Mouse (Mus musculus) MEL (cell line): ENCODE results near the gene Naa80. TPM values are rescaled to one million over a fixed set of nuclear protein-coding genes. Genes with fewer than 3 reads are reported as not detected.

Experiments used
- DNase-seq: peaks from one replicate; pipeline ENCODE4 v3.0.0; 2011; ENCODE audit warnings: low read depth, low spot score
- H3K27ac ChIP-seq: 2 replicates; pipeline ENCODE4 v1.5.1; 2012; ENCODE audit warnings: low read depth, mild to moderate bottlenecking, control low read depth, low read length, moderate library complexity; ENCODE audit not compliant: control insufficient read depth
- H3K27me3 ChIP-seq, 2 experiments: fragments of 150-350 bp in 1 of 2; sonication (generic) in 1 of 2; 2 replicates each; pipeline ENCODE4 v1.6.1; 2012; ENCODE audit warnings: low read length in 2 of 2, mild to moderate bottlenecking in 2 of 2, improper control_type of control experiment in 1 of 2, moderate library complexity in 1 of 2; ENCODE audit not compliant: insufficient read depth in 2 of 2, control insufficient read depth in 1 of 2
- H3K36me3 ChIP-seq, 2 experiments: 2 replicates each; pipeline ENCODE4 v1.6.1; 2012 to 2014; ENCODE audit warnings: low read length in 2 of 2, improper control_type of control experiment in 1 of 2, inconsistent platforms in 1 of 2, mild to moderate bottlenecking in 1 of 2; ENCODE audit not compliant: insufficient read depth in 2 of 2, control insufficient read depth in 1 of 2
- H3K4me1 ChIP-seq, 2 experiments: fragments of 150-350 bp in 1 of 2; sonication (generic) in 1 of 2; 2 replicates each; pipeline ENCODE4 v1.6.1; 2012; ENCODE audit warnings: low read length in 2 of 2, improper control_type of control experiment in 1 of 2, mild to moderate bottlenecking in 1 of 2; ENCODE audit not compliant: insufficient read depth in 2 of 2, control insufficient read depth in 1 of 2
- H3K4me3 ChIP-seq, 2 experiments: fragments of 150-350 bp in 1 of 2; sonication (generic) in 1 of 2; 2 replicates each; pipeline ENCODE4 v1.5.1; 2012; ENCODE audit warnings: low read depth in 2 of 2, low read length in 2 of 2, mild to moderate bottlenecking in 2 of 2, moderate library complexity in 2 of 2, control low read depth in 1 of 2, improper control_type of control experiment in 1 of 2; ENCODE audit not compliant: control insufficient read depth in 1 of 2, insufficient read depth in 1 of 2
- H3K79me2 ChIP-seq: 2 replicates; pipeline ENCODE4 v1.6.1; 2012; ENCODE audit warnings: mild to moderate bottlenecking, low read length, moderate library complexity; ENCODE audit not compliant: control insufficient read depth, poor library complexity, insufficient read depth
- H3K9ac ChIP-seq: 2 replicates; pipeline ENCODE4 v1.6.1; 2012; ENCODE audit warnings: low read depth, mild to moderate bottlenecking, control low read depth, low read length, moderate library complexity; ENCODE audit not compliant: control insufficient read depth, poor library complexity, severe bottlenecking
- H3K9me3 ChIP-seq: fragments of 150-350 bp; sonication (generic); replicated peaks from 2 replicates; pipeline ENCODE4 v1.6.1; 2012; ENCODE audit warnings: mild to moderate bottlenecking, low read length, improper control_type of control experiment, moderate library complexity; ENCODE audit not compliant: insufficient read depth
- BHLHE40 ChIP-seq: IDR thresholded peaks from 2 replicates; pipeline ENCODE4 v1.6.1; 2012; ENCODE audit warnings: low read depth, mild to moderate bottlenecking, inconsistent platforms, low read length, improper control_type of control experiment, borderline replicate concordance
- CHD1 ChIP-seq: IDR thresholded peaks from 2 replicates; pipeline ENCODE4 v1.6.1; 2012; ENCODE audit warnings: low read depth, mild to moderate bottlenecking, inconsistent platforms, low read length, improper control_type of control experiment
- E2F4 ChIP-seq: IDR thresholded peaks from 2 replicates; pipeline ENCODE4 v1.6.1; 2011; ENCODE audit warnings: low read depth, low read length, improper control_type of control experiment, borderline replicate concordance
- ELF1 ChIP-seq: IDR thresholded peaks from 2 replicates; pipeline ENCODE4 v1.6.1; 2014; ENCODE audit warnings: low read depth, mild to moderate bottlenecking, inconsistent platforms, low read length, improper control_type of control experiment, moderate library complexity
- EP300 ChIP-seq, 2 experiments: IDR thresholded peaks; 2 replicates each; pipeline ENCODE4 v1.6.1; 2011; ENCODE audit warnings: improper control_type of control experiment in 2 of 2, low read length in 2 of 2, low read depth in 1 of 2, mild to moderate bottlenecking in 1 of 2
- ETS1 ChIP-seq: IDR thresholded peaks from 2 replicates; pipeline ENCODE4 v1.6.1; 2012; ENCODE audit warnings: low read depth, mild to moderate bottlenecking, inconsistent platforms, low read length, improper control_type of control experiment, moderate library complexity
- GATA1 ChIP-seq: IDR thresholded peaks from 2 replicates; pipeline ENCODE4 v1.6.1; 2011; ENCODE audit warnings: low read depth, low read length, improper control_type of control experiment
- HCFC1 ChIP-seq: IDR thresholded peaks from 2 replicates; pipeline ENCODE4 v1.6.1; 2012; ENCODE audit warnings: low read depth, mild to moderate bottlenecking, inconsistent platforms, low read length, improper control_type of control experiment, moderate library complexity
- JUND ChIP-seq: IDR thresholded peaks from 2 replicates; pipeline ENCODE4 v1.6.1; 2011; ENCODE audit warnings: low read depth, mild to moderate bottlenecking, improper control_type of control experiment, low read length
- MAFK ChIP-seq: IDR thresholded peaks from 2 replicates; pipeline ENCODE4 v1.6.1; 2011; ENCODE audit warnings: low read depth, mild to moderate bottlenecking, low read length, improper control_type of control experiment, borderline replicate concordance
- MAX ChIP-seq: IDR thresholded peaks from 2 replicates; pipeline ENCODE4 v1.6.1; 2011; ENCODE audit warnings: low read length, improper control_type of control experiment
- MAZ ChIP-seq: IDR thresholded peaks from 2 replicates; pipeline ENCODE4 v1.6.1; 2012; ENCODE audit warnings: low read depth, mild to moderate bottlenecking, inconsistent platforms, low read length, improper control_type of control experiment
- MXI1 ChIP-seq: IDR thresholded peaks from 2 replicates; pipeline ENCODE4 v1.6.1; 2011; ENCODE audit warnings: mild to moderate bottlenecking, low read depth, low read length, improper control_type of control experiment
- MYB ChIP-seq: IDR thresholded peaks from 2 replicates; pipeline ENCODE4 v1.6.1; 2011; ENCODE audit warnings: mild to moderate bottlenecking, low read depth, low read length, improper control_type of control experiment
- NELFE ChIP-seq: IDR thresholded peaks from 2 replicates; pipeline ENCODE4 v1.6.1; 2011; ENCODE audit warnings: low read depth, low read length, improper control_type of control experiment
- NRF1 ChIP-seq: IDR thresholded peaks from 2 replicates; pipeline ENCODE4 v1.6.1; 2014; ENCODE audit warnings: low read depth, mild to moderate bottlenecking, inconsistent platforms, low read length, improper control_type of control experiment, moderate library complexity; ENCODE audit not compliant: poor library complexity, insufficient read depth, severe bottlenecking
- POLR2A ChIP-seq, 2 experiments: IDR thresholded peaks; 2 replicates each; pipeline ENCODE4 v1.6.1; 2011 to 2012; ENCODE audit warnings: low read length in 2 of 2, mild to moderate bottlenecking in 2 of 2, control low read depth in 1 of 2, improper control_type of control experiment in 1 of 2, low read depth in 1 of 2, moderate library complexity in 1 of 2; ENCODE audit not compliant: control insufficient read depth in 1 of 2, insufficient read depth in 1 of 2, poor library complexity in 1 of 2
- POLR2AphosphoS2 ChIP-seq: IDR thresholded peaks from 2 replicates; pipeline ENCODE4 v1.6.1; 2011; ENCODE audit warnings: low read length, improper control_type of control experiment
- RAD21 ChIP-seq: IDR thresholded peaks from 2 replicates; pipeline ENCODE4 v1.6.1; 2011; ENCODE audit warnings: mild to moderate bottlenecking, low read depth, low read length, improper control_type of control experiment
- RCOR1 ChIP-seq: IDR thresholded peaks from 2 replicates; pipeline ENCODE4 v1.6.1; 2012; ENCODE audit warnings: low read depth, mild to moderate bottlenecking, inconsistent platforms, low read length, improper control_type of control experiment
- SIN3A ChIP-seq: IDR thresholded peaks from 2 replicates; pipeline ENCODE4 v1.6.1; 2012; ENCODE audit warnings: low read length, improper control_type of control experiment, inconsistent platforms
- SMC3 ChIP-seq: IDR thresholded peaks from 2 replicates; pipeline ENCODE4 v1.6.1; 2011; ENCODE audit warnings: low read depth, low read length, improper control_type of control experiment
- TBP ChIP-seq: IDR thresholded peaks from 2 replicates; pipeline ENCODE4 v1.8.0; 2011; ENCODE audit warnings: low read depth, low read length, improper control_type of control experiment
- TCF12 ChIP-seq: IDR thresholded peaks from 2 replicates; pipeline ENCODE4 v1.6.1; 2014; ENCODE audit warnings: low read depth, mild to moderate bottlenecking, inconsistent platforms, low read length, improper control_type of control experiment, moderate library complexity
- UBTF ChIP-seq: IDR thresholded peaks from 2 replicates; pipeline ENCODE4 v1.6.1; 2012; ENCODE audit warnings: low read depth, mild to moderate bottlenecking, inconsistent platforms, low read length, improper control_type of control experiment, moderate library complexity, borderline replicate concordance; ENCODE audit not compliant: insufficient read depth
- USF1 ChIP-seq: IDR thresholded peaks from 2 replicates; pipeline ENCODE4 v1.6.1; 2014; ENCODE audit warnings: low read depth, mild to moderate bottlenecking, inconsistent platforms, low read length, improper control_type of control experiment, moderate library complexity
- ZC3H11A ChIP-seq: IDR thresholded peaks from 2 replicates; pipeline ENCODE4 v1.6.1; 2012; ENCODE audit warnings: low read depth, mild to moderate bottlenecking, inconsistent platforms, low read length, improper control_type of control experiment
- ZKSCAN1 ChIP-seq: IDR thresholded peaks from 2 replicates; pipeline ENCODE4 v1.6.1; 2012; ENCODE audit warnings: low read depth, mild to moderate bottlenecking, inconsistent platforms, low read length, improper control_type of control experiment, moderate library complexity
- ZMIZ1 ChIP-seq: IDR thresholded peaks from 2 replicates; pipeline ENCODE4 v1.6.1; 2012; ENCODE audit warnings: low read depth, mild to moderate bottlenecking, inconsistent platforms, low read length, improper control_type of control experiment, moderate library complexity
- ZNF384 ChIP-seq: IDR thresholded peaks from 2 replicates; pipeline ENCODE4 v1.6.1; 2012; ENCODE audit warnings: low read depth, mild to moderate bottlenecking, inconsistent platforms, low read length, improper control_type of control experiment
- polyA plus RNA-seq, 2 experiments: library from polyadenylated mRNA; stranded (reverse) in 1 of 2; unstranded in 1 of 2; fragments of >175 nt in 1 of 2; fragments of >200 nt in 1 of 2; gene quantifications; 2 replicates each; pipeline versions ENCODE4 v1.2.1 to v1.2.4; 2012; ENCODE audit warnings: low replicate concordance in 2 of 2, low read depth in 1 of 2; ENCODE audit not compliant: insufficient read length in 2 of 2, insufficient read depth in 1 of 2, missing spikeins in 1 of 2
- total RNA-seq: library from RNA; depleted of rRNA; stranded (reverse); fragments of 300-350 nt; gene quantifications from 2 replicates; pipeline ENCODE4 v1.2.3, GENCODE M21; 2012

The Naa80 gene
- total and polyA plus RNA-seq, 3 experiments: 14.3 to 74.0 TPM; not detected in 1

DNA sequence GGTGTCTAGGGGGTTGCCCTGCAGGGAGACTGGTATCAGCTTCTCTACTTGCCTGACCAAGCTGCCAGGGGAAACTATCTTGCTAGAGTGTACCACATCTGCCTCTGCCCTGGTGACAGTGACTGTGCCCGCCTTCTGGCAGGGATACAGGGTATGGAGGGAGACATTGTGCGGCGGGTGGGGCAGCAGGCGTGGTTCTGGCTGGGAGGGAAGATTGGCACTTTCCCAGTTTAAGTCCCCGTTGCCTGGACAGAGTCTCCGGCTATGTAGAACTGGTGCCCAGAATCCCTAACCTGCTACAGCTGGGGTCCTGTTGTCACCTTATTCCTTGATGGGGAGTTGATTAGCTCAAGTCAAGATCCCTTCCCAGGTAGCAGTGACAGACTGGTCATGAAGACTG, 53.8 kb downstream of the Naa80 start:
- no peaks in the 10 kb centered on the region for H3K27me3 ChIP-seq
- peak overlapping the region; percentile 94 for H3K27ac ChIP-seq
- H3K4me3 ChIP-seq: peak overlapping the region; percentile 73 to 88; a peak in 3 of 4 replicates
- TF ChIP-seq POLR2AphosphoS2 (no peak), MAX (no peak), RCOR1 (no peak), EP300 (IDR thresholded peaks at IDR 0.05; ENCODE audit: low read depth in 1 of 2, low read length in 2 of 2) (no peak), ZC3H11A (no peak), HCFC1 (no peak), NELFE (no peak), TCF12 (no peak), RAD21 (no peak), USF1 (no peak), E2F4 (no peak), SMC3 (no peak), NRF1 (no peak), ETS1 (no peak), POLR2A (IDR thresholded peaks at IDR 0.05; ENCODE audit: control insufficient read depth in 1 of 2, insufficient read depth in 1 of 2, low read depth in 1 of 2, low read length in 2 of 2, poor library complexity in 1 of 2) (no peak), MAFK (no peak), ELF1 (no peak), SIN3A (no peak), CHD1 (no peak)
- H3K79me2 ChIP-seq: peaks cover 56% of the 10 kb centered on the region
- H3K9me3 ChIP-seq: no peaks in the 10 kb centered on the region
- peak overlapping the region; percentile 98 for H3K9ac ChIP-seq
- peak; percentile 45 for DNase-seq
- H3K36me3 ChIP-seq: peaks cover 0 to 19% of the 10 kb centered on the region in 2 experiments; a peak in 2 of 4 replicates
- peaks cover 5 to 27% of the 10 kb centered on the region in 2 experiments; a peak in 3 of 4 replicates for H3K4me1 ChIP-seq

DNA sequence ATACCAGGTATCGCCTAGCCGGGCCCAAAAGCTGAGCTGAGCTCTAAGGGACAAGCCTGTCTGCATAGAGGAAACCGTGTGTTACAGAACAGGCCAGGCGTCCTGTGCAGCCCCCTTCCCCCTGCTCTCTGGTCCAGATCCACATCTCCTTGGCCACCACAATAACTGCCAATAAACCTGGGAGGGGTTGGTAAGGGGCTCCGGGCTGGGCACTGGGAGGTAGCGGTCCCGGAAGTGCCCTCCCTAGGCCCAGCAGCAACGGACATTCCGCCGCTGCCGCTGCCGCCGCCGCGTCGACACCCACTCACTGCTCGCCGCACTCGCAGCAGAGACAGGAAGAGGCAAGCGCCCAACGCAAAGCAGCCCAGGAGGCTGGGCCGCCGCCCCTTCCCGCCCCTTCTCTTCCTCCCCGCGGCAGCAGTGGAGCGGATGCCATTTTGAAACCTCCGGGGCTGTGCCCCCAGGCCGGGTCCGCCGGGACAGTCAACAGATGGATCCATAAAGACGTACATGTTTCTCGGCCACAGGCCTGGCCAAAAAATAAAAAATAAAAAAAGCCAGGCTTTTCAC, 54.5 kb downstream of the Naa80 start:
- Histone ChIP-seq H3K36me3 (peaks cover 0 to 19% of the 10 kb centered on the region in 2 experiments; a peak in 2 of 4 replicates), H3K9me3 (no peaks in the 10 kb centered on the region), H3K79me2 (peaks cover 50% of the 10 kb centered on the region), H3K27ac (peak overlapping the region; percentile 94), H3K27me3 (no peaks in the 10 kb centered on the region), H3K4me3 (peak overlapping the region; percentile 73 to 88), H3K4me1 (peaks cover 5 to 27% of the 10 kb centered on the region in 2 experiments; a peak in 3 of 4 replicates), H3K9ac (peak overlapping the region; percentile 98)
- DNase-seq: peak; percentile 93
- TF ChIP-seq ZKSCAN1 (no peak), NELFE (peak; percentile 74), POLR2A (IDR thresholded peaks at IDR 0.05; ENCODE audit: control insufficient read depth in 1 of 2, insufficient read depth in 1 of 2, low read depth in 1 of 2, low read length in 2 of 2, poor library complexity in 1 of 2) (peak; percentile 62 to 82), MYB (peak; percentile 51), BHLHE40 (no peak), TCF12 (peak; percentile 50; the same call in 1 of the 2 replicates), SIN3A (peak; percentile 81), TBP (peak; percentile 52; the same call in 1 of the 2 replicates), ELF1 (peak; percentile 88), ZNF384 (no peak), EP300 (IDR thresholded peaks at IDR 0.05; ENCODE audit: low read depth in 1 of 2, low read length in 2 of 2) (peak in 1 of 2 experiments; percentile 38; a peak in 1 of 4 replicates), MAX (peak; percentile 9; the same call in 1 of the 2 replicates), POLR2AphosphoS2 (peak; percentile 63; the same call in 1 of the 2 replicates), JUND (no peak), UBTF (0 out of 2 replicates have a peak, but pooled peaks have one; percentile 68), MXI1 (peak; percentile 47), ZMIZ1 (peak; percentile 26; the same call in 1 of the 2 replicates), GATA1 (no peak), SMC3 (no peak), ETS1 (no peak), MAZ (no peak)
